Mouse (Mus musculus) adrenal gland, postnatal 10 days (tissue): ENCODE data around the gene Abca2. TPM values are rescaled to one million over a fixed set of nuclear protein-coding genes. Genes with fewer than 3 reads are reported as not detected.
A peak's percentile ranks its signal among the peaks of the same experiment; 100 is the strongest.
"Not testable (repeated sequence)": the region's sequence is repeated elsewhere in the genome, so short reads cannot be mapped to it uniquely, and the experiment has no call there.

Experiments used
- DNase-seq: peaks from one replicate; pipeline ENCODE4 v3.0.0; 2021; ENCODE audit warnings: mixed read lengths
- long read RNA-seq, 2 experiments: library from polyadenylated mRNA; stranded (forward); transcript quantifications; one replicate each; pipeline ENCODE4 v2.0.0; 2021
- total RNA-seq, 2 experiments: library from RNA; stranded (reverse); gene quantifications; 2 replicates each; pipeline ENCODE4 v1.2.3; 2021

Abca2 gene
- total RNA-seq = 10 to 100 TPM; 21.1 to 27.4 TPM
- long read RNA-seq, experiment 1, partial matches to known transcripts = 1 of 1 reads
- long read RNA-seq, experiment 1, other reads (novel, unspliced or antisense) = 0 of 1 reads
- long read RNA-seq, experiment 2, partial matches to known transcripts = 10 of 10 reads
- long read RNA-seq, experiment 2, other reads (novel, unspliced or antisense) = 0 of 10 reads

DNA sequence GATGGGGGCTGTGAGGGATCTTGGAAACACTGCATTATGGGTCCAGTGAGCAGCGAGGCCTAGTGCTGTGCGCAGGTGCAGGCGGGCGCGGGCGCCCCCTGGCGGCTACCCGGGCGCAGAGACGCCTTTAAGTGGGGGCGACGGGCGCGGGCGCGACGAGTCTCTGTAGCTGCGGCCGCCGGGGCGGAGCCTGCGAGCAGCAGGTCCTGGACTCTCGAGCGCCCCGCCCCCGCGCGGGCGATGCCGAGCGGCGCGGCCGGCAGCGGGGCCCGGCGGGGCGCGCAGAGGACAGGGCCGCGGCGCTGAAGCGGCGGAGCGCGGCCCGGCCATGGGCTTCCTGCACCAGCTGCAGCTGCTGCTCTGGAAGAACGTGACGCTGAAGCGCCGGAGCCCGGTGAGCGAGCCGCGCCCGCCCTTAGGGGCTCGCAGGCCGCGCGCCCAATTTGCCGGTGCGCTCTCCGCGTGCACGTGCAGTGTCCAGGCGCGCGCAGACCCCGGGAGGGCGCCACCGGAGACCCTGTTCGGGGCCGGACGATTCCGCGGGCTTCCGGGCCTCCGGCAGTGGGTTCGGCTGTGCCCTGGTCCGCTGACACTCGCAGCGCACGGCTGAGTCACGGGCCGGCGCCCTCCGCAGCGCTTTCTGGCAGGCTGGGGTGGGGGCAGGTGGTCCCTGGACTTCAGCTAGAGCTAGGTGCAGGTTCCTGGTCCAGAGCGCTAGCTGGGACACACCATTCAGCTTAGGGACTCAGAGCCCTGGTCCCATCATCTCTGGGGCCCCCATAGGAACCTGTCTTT lies at the start of gene Abca2:
TSS of gene Abca2 (plus strand) at position 262 of the 795 bp plus-strand sequence.
- DNase-seq = peak; percentile 97

DNA sequence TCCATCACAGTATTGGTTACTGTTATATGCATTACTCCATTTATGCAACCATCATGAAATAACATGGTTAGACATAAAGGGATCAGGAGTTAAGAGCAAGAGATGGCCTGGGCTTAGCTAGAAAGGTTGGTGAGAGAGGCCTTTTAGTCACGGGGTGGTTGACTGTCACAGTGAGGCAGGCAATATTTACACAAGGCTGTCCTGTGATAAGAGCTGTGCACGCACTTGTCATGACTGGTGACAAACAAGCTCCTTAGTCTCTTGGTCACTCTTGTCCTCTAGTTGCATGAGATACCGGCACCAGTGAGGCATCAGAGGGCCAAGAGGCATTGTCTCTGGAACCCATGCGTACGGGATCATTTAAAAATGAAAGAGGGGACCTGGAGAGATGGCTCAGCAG lies 44.0 kb upstream of the Abca2 start:
- DNase-seq = no peak

DNA sequence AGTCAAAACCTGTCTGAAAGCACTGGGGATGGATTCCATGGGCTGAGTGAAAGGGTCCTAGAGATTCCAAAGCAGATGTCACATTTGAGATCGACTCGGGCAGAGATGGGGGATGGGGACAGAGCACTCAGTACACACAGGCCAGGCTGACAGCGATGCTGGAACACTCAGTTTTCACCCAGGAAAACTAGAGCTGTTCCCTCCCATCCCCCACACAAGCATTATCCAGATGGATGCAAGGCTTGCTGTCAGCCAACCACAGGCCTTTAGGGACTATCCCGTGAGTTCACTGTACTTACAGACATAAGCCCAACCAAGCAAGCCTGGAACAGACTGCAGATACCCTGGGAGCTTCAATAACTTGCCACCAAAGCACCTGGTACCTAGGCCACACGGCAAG lies 37.2 kb upstream of the Abca2 start:
- no peak for DNase-seq

DNA sequence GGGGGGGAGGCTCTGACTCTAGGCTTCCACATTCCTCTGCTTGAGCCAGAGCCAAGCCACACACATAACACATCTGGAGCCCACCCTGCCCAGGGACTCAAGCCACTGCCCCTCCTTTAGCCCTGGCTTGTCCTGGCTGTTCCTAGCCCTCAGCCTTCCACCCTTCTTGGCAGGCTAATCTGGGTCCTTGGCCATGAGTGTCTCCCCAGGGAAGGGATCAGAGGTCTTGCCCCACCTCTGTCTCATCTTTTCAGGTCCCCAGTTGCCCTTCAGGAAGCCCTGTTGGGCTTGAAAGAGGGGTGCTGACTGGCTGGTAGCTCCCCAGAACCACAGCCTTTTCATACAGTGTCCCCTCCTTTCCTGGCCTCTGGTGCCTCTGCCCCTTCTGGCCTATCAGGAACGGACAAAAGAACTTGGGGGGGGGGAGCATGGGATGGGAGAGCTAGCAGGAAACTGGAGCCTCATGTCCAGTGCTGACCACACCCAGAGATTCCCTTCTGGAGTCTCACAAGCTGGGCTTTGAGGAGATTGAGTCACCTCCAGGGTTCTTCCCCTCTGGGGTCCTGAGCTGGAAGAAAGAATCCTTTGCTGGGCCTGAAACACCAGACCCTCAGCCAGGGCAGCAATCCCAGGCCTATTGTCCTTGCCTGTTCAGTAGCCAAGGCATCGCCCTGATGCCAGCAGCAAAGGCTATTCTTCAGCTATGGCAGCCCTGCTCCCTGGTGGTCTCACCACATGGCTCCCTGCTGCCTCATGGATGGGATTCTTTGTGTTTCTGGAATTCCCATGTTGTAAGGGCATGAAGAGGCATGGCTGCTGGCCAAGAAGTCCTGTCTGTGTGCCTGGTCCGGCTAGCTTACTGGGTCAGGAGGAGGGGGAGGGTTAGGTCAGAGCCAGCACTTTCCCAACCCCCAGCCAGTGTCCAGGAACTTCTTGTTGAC lies 34.0 kb upstream of the Abca2 start:
- peak; percentile 20 for DNase-seq

DNA sequence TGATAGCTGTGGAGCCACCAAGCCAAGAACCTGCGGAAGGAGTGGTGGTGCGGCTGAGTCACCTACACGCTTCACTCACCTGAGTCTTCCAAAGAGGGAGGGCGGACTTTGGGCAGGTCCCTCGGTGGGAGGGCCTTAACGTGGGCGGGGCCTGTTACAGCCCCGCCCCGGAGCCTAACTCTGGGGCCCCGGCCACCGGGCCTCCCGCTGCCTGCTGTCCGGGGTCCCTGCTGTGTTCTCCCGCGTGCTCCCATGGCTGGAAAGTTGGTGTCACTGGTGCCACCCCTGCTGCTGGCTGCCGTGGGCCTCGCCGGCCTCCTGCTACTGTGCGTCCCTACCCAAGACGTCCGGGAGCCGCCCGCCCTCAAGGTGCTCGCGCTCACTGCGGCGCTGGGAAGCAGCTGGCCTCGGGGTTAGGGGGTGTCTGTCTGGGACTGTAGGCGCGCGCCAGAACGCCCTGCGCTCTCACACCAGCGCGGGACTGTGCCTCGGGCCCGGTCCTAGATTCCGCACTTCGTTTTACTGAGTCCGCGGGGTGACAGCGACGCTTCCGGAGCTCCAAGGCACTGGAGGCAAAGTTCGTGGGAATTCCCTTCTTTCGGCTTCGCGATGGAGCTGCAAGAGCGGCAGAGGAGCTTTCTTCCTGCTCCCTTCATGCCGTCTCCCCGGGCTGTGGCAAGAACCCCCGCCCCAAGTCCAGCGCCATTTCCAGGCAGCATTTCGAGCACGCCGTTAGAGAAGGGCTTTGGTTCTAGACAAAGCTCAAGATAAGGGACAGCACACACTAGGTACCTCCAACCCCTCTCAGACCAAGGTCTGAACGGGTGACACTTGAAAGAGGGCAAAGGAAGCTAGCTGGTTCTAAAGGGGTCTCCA lies 32.5 kb upstream of the Abca2 start, which contains the start of gene Entpd2:
TSS of gene Entpd2 (plus strand) at position 154 of the 876 bp plus-strand sequence.
- DNase-seq = peak; percentile 54

DNA sequence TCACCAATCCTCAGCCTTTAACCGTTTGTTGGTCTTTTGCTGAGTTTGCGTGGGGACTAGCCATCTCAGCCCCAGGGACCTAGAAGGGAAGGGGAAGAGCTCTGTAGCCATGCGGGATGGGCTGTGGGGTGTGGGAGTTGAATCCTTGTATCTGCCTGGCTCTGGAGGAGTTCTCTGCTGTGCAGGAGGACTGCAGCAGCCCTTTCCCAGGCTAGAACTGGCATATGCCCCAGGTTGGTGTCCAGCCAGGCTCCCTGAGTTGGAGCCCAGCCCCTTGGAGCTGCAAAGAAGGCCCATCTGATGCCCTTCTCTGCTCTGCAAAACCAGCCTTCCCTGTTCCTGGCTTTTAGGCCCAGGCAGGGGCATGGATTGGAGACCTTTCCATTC lies 31.9 kb upstream of the Abca2 start:
- peak; percentile 49 for DNase-seq

DNA sequence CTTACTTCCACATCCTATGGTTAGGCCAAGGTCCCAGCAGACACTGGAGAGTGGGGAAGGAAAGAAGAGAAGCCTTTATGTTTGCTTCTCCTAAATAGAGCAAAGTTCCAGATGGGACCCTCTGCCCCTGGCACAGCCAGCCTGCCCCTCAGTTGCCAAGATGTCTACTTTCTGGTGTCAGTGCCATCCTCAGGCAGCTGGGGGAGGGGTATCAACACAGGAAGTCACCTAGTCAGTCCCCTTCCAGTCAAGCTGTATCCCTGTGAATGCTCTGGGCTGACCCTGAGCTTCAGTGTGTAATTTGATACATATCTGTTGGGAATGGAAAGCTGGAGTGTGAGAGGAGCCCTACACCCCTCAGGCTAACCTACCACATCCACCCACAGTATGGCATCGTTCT lies 31.5 kb upstream of the Abca2 start:
- no peak for DNase-seq

DNA sequence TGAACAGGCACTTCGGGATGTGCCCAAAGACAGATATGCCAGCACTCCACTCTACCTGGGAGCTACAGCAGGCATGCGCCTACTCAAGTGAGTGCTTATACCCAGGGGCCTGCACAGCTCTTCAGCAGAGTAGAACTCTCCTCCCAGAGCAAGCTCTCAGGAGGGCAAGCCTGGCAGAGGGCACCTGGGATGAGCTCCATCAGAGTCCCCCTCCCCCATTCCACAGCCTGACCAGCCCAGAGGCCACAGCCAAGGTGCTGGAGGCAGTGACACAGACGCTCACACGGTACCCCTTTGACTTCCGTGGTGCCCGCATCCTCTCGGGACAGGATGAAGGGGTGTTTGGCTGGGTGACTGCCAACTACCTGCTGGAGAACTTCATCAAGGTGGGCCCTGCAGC lies 30.4 kb upstream of the Abca2 start:
- DNase-seq = no peak

DNA sequence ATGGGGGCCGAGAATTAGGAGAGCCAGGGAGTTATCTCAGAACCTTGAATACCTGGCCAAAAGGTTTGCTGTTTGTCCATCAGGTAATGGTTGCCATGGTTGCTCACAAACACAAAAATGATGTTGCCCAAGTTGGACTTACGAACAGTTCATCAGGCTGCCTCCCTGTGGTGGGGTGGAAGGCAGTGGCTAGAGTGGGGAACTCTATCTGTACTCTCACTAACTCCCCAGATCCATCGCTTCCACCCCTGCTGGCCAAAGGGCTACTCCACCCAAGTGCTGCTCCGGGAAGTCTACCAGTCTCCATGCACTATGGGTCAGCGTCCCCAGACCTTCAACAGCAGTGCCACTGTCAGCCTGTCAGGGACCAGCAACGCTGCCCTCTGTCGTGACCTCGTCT lies 29.5 kb upstream of the Abca2 start, which contains the start of gene Npdc1:
TSS of gene Npdc1 (plus strand) at position 301 of the 400 bp plus-strand sequence.
- no peak for DNase-seq

DNA sequence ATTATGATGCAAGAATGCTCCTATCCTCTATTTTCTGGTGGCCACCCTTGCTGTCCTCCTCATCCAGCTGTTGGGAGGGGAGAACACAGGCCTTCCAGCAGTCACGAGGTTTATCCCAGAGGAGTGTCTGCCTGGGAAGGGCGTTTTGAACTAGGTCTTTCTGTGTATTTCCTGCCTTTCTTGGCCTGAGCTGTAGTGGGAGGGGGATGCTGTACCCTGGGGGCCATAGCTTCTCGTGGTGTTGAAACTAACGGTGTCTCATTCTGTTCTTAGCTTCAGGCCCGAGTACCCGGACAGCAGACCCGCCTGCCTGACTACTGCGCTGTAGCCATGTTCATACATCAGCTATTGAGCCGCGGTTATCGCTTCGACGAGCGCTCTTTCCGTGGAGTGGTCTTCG lies 28.2 kb upstream of the Abca2 start:
- no peak for DNase-seq

DNA sequence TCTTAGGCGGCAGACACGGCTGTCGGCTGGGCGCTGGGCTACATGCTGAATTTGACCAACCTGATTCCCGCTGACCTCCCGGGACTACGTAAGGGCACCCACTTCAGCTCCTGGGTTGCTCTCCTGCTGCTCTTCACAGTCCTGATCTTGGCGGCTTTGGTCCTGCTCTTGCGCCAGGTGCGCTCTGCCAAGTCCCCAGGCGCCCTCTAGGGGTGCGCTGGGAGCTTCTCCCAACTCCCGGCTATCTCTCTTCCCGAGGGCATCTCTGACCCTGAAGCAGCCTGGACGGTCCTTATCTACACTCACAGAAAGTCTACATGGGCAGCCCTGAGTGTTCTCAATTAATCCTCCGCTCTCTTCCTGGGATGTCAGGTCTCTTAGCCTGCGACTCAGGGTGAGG lies 27.7 kb upstream of the Abca2 start:
- peak; percentile 80 for DNase-seq

DNA sequence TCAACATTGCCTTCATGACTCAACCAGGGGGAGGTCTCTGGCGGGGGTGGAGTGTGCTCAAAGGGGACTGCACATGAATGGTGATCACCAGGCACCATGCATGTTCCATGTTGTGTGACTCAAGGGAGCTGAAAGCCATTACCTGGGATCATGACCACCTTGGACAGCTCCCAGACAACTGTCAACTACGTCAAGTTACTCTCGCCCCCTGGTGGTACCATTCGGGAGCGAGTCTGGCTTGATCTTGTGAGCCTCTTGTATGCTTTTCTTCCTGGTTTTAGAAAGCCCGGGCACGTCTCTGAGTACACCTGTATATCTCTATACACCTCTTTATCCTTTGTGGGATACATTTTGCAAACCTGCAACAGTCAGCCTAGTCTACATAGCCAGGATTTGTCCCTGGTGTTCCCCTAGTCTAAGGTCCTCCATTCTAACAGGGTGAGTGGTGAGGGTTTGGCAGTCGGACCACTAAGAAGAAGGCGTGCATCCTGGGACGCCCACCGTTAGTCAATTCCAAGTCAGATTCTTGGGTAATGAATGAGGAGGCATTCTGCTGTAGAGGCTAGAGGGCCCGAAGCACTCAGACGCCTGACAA lies 26.0 kb upstream of the Abca2 start:
- peak; percentile 86 for DNase-seq

DNA sequence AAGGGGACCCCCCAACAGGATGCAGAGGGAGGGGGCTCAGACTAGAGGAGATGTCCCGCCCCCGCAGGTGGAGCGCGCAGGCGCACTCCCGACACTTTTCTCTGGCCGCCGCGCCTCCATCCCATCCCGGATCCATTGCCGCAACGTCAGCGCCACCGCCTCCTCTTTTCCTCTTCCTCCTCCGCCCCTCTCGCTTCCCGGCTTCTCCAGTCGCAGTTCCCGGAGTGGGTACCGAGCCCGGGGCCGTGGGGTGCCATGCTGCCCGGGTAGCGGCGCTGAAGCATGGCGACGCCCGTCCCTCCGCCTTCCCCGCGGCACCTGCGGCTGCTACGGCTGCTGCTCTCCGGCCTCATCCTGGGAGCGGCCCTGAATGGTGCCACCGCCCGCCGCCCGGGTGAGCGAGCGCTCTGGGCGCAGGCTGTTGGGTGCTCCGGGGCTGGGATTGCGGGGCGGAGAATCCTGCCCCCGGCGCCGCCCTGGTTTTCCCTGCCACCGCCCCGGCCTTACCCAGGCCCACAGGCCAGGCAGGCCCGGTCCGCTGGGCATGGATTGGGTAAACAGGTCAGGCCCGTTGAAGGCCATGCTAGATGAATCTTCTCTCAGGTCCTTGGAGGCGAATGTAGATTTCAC lies 25.4 kb upstream of the Abca2 start:
- peak; percentile 76 for DNase-seq

DNA sequence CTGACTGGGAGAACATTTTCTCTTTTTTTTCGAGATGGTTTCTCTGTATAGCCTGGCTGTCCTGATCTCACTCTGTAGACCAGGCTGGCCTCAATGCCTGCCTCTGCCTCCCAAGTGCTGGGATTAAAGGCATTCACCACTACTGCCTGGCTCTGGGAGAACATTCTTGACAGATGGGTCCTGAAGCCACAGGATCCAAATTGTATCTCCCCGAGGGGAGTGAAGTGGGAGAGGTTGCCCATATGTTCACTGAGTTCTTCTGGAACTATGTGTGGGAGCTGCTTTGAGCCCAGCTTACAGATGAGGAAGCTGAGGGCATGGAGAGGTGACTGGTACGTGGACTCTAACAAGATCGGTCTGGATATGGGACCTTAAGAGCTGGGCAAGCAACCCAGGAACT lies 24.5 kb upstream of the Abca2 start:
- DNase-seq = no peak

DNA sequence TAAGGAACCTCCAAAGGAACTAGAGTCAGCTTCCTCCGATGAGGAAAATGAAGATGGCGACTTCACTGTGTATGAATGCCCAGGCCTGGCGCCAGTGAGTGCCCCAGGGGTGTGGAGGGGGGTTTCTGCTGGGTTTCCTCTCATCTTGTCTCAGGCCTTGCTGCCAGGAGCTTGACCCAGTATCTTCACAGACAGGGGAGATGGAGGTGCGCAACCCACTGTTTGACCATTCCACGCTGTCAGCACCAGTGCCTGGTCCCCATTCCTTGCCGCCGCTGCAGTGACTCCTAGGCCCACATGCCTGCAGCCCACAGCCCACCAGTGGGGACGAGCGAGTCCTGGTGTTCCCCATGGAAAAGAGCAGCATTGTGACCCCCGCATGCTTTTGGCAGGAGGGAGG lies 19.6 kb upstream of the Abca2 start:
- DNase-seq = no peak

DNA sequence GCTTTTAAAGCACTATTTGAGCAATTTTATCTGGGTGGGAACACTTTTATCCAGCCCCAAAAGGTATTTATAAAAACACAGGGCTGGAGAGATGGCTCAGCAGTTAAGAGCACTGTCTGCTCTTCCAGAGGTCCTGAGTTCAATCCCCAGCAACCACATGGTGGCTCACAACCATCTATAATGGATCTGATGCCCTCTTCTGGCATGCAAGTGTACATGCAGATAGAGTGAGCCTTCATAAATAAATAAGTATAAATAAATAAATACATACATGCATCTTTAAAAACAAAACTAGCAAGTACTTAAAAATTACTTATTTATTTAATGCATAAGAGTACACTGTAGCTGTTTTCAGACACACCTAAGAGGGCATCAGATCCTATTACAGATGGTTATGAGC lies 15.1 kb upstream of the Abca2 start:
- DNase-seq = not testable (repeated sequence)

DNA sequence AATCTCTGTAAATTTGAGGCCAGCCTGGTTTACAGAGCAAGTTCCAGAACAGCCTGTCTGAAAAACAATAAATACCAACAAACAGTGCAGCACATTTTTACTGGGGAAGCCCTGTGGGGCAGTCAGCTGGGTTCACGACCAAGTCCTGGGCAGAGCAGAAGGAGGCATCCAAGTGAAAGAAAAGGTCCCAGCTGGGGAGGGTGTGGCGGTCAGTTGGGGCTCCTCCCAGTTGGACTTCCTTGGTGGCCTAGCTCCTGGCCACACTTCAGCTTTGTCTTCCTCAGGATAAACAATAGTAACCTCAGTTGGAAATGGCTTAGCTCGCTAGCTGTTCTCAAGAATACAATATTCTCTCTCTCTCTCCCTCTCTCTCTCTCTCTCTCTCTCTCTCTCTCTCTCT lies 11.1 kb upstream of the Abca2 start:
- DNase-seq = peak; percentile 45

DNA sequence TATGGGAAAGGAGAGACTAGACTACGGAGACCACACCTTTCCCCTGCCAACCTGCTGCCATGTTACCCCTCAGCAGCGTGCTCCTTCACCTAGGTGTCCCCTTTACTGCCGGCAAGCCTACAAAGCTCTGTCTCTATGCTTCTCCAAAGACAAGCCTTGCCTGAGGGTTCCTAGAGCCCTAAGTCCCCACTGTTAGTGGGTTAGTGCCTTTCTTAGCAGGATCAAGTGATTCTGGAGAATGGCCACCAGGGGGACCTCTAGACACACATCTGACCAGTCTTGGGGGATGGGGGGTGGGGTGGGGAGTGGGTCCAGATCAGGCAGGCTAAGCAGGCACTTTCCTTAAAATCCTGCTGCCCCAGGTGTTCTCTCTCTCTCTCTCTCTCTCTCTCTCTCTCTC lies 6.6 kb upstream of the Abca2 start:
- peak; percentile 56 for DNase-seq

DNA sequence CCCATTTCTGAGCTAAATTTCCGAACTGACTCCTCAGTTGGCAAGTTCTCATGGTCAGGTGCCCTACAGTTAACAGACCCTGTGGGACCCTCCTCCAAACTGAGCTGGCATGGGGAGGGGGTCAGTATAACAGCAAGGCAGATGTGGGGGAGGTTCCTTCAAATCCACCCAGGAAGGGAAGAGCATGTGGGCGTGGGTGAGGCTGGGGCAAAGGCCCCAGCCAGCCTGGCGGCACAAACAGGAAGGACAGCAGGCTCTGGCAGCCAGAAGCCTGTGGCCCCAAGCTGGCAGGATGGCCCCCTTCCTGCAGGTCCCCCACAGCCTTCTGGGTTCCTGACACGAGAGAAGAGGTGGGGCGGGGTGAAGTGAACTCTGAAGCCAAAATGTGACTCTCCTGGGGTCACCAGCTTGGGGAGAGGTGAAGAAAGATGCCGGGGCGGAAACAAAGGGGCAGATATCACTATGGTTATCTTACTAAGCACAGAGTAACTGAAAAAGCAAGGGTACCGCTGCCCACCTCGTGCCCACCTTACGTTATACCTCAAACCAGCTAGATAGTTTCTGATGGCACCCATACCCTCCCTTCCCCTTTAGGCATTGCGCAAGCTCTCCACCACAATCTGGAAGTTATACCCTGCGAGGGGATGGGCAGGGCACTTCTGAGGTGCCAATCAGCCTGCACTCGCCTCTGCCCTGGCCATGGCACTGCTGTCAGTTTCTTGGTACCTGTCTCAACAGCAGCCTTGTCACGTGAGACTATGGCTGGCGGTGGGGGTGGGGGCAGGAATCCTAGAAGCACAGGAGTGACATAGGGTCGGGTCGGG lies 5.7 kb upstream of the Abca2 start, which contains the start of gene Fut7:
TSS of gene Fut7 (plus strand) at position 681 of the 824 bp plus-strand sequence.
- no peak for DNase-seq

DNA sequence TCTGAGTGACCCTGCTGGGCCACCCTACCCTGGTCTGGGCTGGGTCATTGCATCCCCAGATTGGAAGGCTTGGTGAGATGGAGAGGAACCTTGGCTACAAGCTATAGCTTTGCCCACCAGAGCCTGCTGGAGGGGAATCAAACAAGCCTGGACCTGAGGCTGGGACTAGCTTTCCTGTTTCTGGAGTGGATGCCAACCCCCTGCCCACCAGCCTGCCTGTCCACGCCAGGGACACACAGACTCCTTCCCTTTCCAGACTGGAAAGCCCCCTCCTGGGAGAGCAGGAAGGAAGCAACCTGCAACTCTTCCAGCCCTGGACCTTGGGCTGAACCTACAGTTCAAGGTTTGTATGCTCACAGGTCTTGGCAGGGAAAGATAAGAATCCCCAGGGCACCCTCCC lies 4.9 kb upstream of the Abca2 start:
- DNase-seq = no peak
